Mouse (Mus musculus): ENCODE results near the gene Sntn.

DNA sequence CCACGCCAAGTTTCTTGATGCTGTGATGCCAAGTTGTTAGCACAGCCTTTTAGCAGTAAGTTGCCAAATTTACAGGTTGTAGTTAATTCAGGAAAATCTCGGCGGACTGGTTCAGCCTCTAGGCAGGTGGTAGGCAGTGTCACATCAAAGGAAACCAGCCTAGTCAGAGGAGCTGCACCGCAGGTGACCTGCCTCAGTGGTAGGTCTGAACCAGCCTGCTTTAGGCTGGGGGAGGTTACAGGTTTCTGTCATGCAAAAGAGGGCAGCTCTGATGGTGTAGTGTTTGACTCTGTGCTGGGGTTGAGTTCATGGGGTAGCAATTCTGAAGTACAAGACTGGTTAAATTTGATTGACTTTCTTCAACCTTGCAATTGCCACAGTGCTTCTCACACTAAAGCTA lies 61.6 kb downstream of the Sntn start:
- no peak for TF ChIP-seq CTCF (IDR thresholded peaks at IDR 0.05; ENCODE audit: low read depth)
- TF ChIP-seq EP300 (IDR thresholded peaks at IDR 0.05; ENCODE audit: low read depth), result no peak
